Mouse (Mus musculus): ENCODE measurements around the gene A830018L16Rik. TPM values are rescaled to one million over a fixed set of nuclear protein-coding genes. Genes with fewer than 3 reads are reported as not detected.

The A830018L16Rik gene
- total and polyA plus RNA-seq, 3 experiments = not detected

DNA sequence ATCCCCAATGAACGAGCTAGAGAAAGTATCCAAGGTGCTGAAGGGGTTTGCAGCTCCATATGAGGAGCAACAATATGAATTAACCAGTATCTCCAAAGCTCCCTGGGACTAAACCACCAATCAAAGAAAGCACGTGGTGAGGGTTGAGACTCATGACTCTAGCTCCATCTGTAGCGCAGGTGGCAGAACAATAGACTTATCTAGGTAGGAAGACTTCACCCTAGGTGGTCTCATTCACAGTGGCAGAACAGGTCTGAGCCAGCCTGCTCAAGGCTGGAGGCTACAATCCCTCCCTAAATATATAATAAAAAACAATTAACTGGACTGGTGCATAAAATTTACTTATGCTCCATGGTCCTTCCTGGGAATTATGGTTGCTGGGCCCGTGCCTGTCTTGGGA, 18.5 kb upstream of the A830018L16Rik start:
- Histone ChIP-seq H3K27me3 (ENCODE audit: control insufficient read depth in 1 of 2, insufficient read depth in 2 of 2, low read length in 2 of 2) (no peaks in the 10 kb centered on the region), H3K4me1 (ENCODE audit: control insufficient read depth in 1 of 2, insufficient read depth in 2 of 2, low read length in 2 of 2) (no peaks in the 10 kb centered on the region), H3K36me3 (ENCODE audit: control insufficient read depth in 1 of 2, insufficient read depth in 2 of 2, low read length in 2 of 2) (no peaks in the 10 kb centered on the region), H3K27ac (ENCODE audit: control insufficient read depth, low read depth, low read length) (no peak overlapping the region), H3K4me3 (ENCODE audit: control insufficient read depth in 1 of 2, insufficient read depth in 1 of 2, low read depth in 2 of 2, low read length in 2 of 2) (no peak overlapping the region), H3K9me3 (replicated peaks; ENCODE audit: insufficient read depth, low read length) (no peaks in the 10 kb centered on the region), H3K9ac (ENCODE audit: control insufficient read depth, low read depth, low read length, poor library complexity, severe bottlenecking) (no peak overlapping the region), H3K79me2 (ENCODE audit: control insufficient read depth, insufficient read depth, low read length, poor library complexity) (no peaks in the 10 kb centered on the region)
- no peak for DNase-seq (ENCODE audit: low read depth, low spot score)
- TF ChIP-seq NRF1 (IDR thresholded peaks at IDR 0.05; ENCODE audit: insufficient read depth, low read depth, low read length, poor library complexity, severe bottlenecking) (no peak), RAD21 (IDR thresholded peaks at IDR 0.05; ENCODE audit: low read depth, low read length) (no peak), BHLHE40 (IDR thresholded peaks at IDR 0.05; ENCODE audit: borderline replicate concordance, low read depth, low read length) (no peak), ZKSCAN1 (IDR thresholded peaks at IDR 0.05; ENCODE audit: low read depth, low read length) (no peak), SMC3 (IDR thresholded peaks at IDR 0.05; ENCODE audit: low read depth, low read length) (no peak), MAFK (IDR thresholded peaks at IDR 0.05; ENCODE audit: borderline replicate concordance, low read depth, low read length) (no peak), ZMIZ1 (IDR thresholded peaks at IDR 0.05; ENCODE audit: low read depth, low read length) (no peak), USF2 (IDR thresholded peaks at IDR 0.05; ENCODE audit: borderline replicate concordance in 1 of 2, insufficient read depth in 1 of 2, low read depth in 1 of 2, low read length in 2 of 2) (no peak), CTCF (IDR thresholded peaks at IDR 0.05 in 2 of 3, conservative IDR thresholded peaks at IDR 0.05 in 1 of 3; ENCODE audit: control insufficient read depth in 1 of 3, insufficient read depth in 1 of 3, low read depth in 2 of 3, low read length in 3 of 3, poor library complexity in 1 of 3, severe bottlenecking in 1 of 3) (no peak), POLR2AphosphoS2 (IDR thresholded peaks at IDR 0.05; ENCODE audit: low read length) (no peak), NELFE (IDR thresholded peaks at IDR 0.05; ENCODE audit: low read depth, low read length) (no peak), JUND (IDR thresholded peaks at IDR 0.05; ENCODE audit: low read depth, low read length) (no peak), POLR2AphosphoS5 (IDR thresholded peaks at IDR 0.05; ENCODE audit: borderline replicate concordance, low read depth, low read length) (no peak), HCFC1 (IDR thresholded peaks at IDR 0.05; ENCODE audit: low read depth, low read length) (no peak), MXI1 (IDR thresholded peaks at IDR 0.05; ENCODE audit: low read depth, low read length) (no peak), CHD1 (IDR thresholded peaks at IDR 0.05; ENCODE audit: low read depth, low read length) (no peak), MAX (IDR thresholded peaks at IDR 0.05; ENCODE audit: low read length) (no peak), KAT2A (conservative IDR thresholded peaks at IDR 0.05; ENCODE audit: low read depth, low read length) (no peak), ZNF384 (IDR thresholded peaks at IDR 0.05; ENCODE audit: low read depth, low read length) (no peak), MEF2A (IDR thresholded peaks at IDR 0.05; ENCODE audit: extremely low read depth, insufficient replicate concordance, low read depth, low read length, poor library complexity, severe bottlenecking) (no peak)
